Mouse (Mus musculus): ENCODE measurements around the gene Shisal1. TPM values are rescaled to one million over a fixed set of nuclear protein-coding genes. Genes with fewer than 3 reads are reported as not detected.

The Shisal1 gene
- total RNA-seq, 1 experiment = 0.58 TPM

DNA sequence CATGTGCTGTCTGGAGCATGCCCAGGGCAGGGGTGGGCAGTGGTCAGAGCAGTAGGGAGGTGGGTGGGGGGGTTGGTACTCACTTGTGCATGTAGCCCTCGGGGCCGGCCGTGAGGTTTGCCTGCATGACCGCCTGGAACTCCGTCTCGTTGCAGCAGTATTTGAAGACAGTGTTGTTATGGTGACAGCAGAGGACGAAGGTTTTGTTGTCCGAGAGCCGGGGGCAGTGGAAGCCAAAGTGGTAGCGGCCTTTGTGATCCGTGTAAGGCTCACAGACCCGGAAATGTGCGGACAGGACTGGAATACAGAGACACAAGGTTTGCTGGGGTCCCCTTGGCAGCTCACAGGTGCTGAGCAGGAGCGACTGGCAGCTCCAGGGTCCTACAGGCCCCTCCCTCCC is 29.9 kb downstream of the Shisal1 start:
- Histone ChIP-seq H3K27ac (ENCODE audit: insufficient read depth, low read depth, low read length, poor library complexity, severe bottlenecking) (no peak overlapping the region), H3K36me3 (ENCODE audit: control insufficient read depth, insufficient read depth, low read length, poor library complexity, severe bottlenecking) (no peaks in the 10 kb centered on the region), H3K4me1 (ENCODE audit: control insufficient read depth in 2 of 2, insufficient read depth in 2 of 2, low read length in 2 of 2, poor library complexity in 1 of 2) (peaks cover 3 to 16% of the 10 kb centered on the region in 2 experiments; a peak in 2 of 4 replicates), H3K4me3 (ENCODE audit: insufficient read depth in 1 of 2, low read depth in 1 of 2, low read length in 2 of 2, poor library complexity in 1 of 2, severe bottlenecking in 1 of 2) (no peak overlapping the region), H3K9ac (ENCODE audit: insufficient read depth, low read depth, low read length, poor library complexity, severe bottlenecking) (no peak overlapping the region), H3K9me3 (ENCODE audit: control insufficient read depth, insufficient read depth, low read depth, low read length) (no peaks in the 10 kb centered on the region)
- in situ Hi-C loops (cut with MboI; ENCODE audit: low sequenced_read_pairs in 2 of 2, unreplicated experiment in 2 of 2) = no loop called here
- no peak for TF ChIP-seq CHD2 (IDR thresholded peaks at IDR 0.05; ENCODE audit: low read depth, low read length)
- TF ChIP-seq HCFC1 (IDR thresholded peaks at IDR 0.05; ENCODE audit: borderline replicate concordance, insufficient read depth, low read length) = no peak
- TF ChIP-seq ZNF384 (IDR thresholded peaks at IDR 0.05; ENCODE audit: low read depth, low read length) = no peak
- no peak for TF ChIP-seq MAFK (IDR thresholded peaks at IDR 0.05; ENCODE audit: insufficient read depth, low read depth, low read length)
- no peak for TF ChIP-seq ZC3H11A (IDR thresholded peaks at IDR 0.05; ENCODE audit: borderline replicate concordance, low read depth, low read length)
- no peak for DNase-seq (ENCODE audit: low read depth, low spot score)

GRCm38 (mm10) chr15:84414040-84414848 is 32.7 kb downstream of the Shisal1 start:
- Histone ChIP-seq H3K4me1 (ENCODE audit: control insufficient read depth in 2 of 2, insufficient read depth in 2 of 2, low read length in 2 of 2, poor library complexity in 1 of 2) (peaks cover 3 to 17% of the 10 kb centered on the region in 2 experiments; a peak in 2 of 4 replicates), H3K4me3 (ENCODE audit: insufficient read depth in 1 of 2, low read depth in 1 of 2, low read length in 2 of 2, poor library complexity in 1 of 2, severe bottlenecking in 1 of 2) (no peak overlapping the region), H3K9me3 (ENCODE audit: control insufficient read depth, insufficient read depth, low read depth, low read length) (no peaks in the 10 kb centered on the region), H3K36me3 (ENCODE audit: control insufficient read depth, insufficient read depth, low read length, poor library complexity, severe bottlenecking) (no peaks in the 10 kb centered on the region), H3K9ac (ENCODE audit: insufficient read depth, low read depth, low read length, poor library complexity, severe bottlenecking) (no peak overlapping the region), H3K27ac (ENCODE audit: insufficient read depth, low read depth, low read length, poor library complexity, severe bottlenecking) (no peak overlapping the region)
- no peak for TF ChIP-seq MAFK (IDR thresholded peaks at IDR 0.05; ENCODE audit: insufficient read depth, low read depth, low read length)
- no peak for DNase-seq (ENCODE audit: low read depth, low spot score)
- in situ Hi-C loops (cut with MboI; ENCODE audit: low sequenced_read_pairs in 2 of 2, unreplicated experiment in 2 of 2) = no loop called here

DNA sequence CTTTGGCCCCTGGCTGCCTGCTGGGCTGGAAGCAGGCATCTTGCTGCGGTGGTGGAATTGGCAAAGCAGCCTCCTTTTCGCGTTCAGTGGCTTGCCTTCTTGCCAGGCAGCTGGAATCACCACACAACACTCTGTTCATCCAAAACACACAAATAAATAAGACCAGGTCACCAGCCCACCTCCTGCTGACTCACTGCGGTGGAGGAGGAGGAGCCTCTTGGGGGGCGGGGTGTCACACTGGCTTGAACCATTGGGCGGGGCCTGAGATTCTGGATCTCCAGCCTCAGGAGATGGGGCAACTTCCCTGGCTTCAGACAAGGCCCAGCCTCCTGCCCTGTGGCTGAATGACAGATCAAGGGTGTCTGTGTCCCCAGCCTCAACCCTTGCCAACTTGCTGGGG is 34.5 kb downstream of the Shisal1 start:
- Histone ChIP-seq H3K9me3 (ENCODE audit: control insufficient read depth, insufficient read depth, low read depth, low read length) (no peaks in the 10 kb centered on the region), H3K9ac (ENCODE audit: insufficient read depth, low read depth, low read length, poor library complexity, severe bottlenecking) (no peak overlapping the region), H3K4me1 (ENCODE audit: control insufficient read depth in 2 of 2, insufficient read depth in 2 of 2, low read length in 2 of 2, poor library complexity in 1 of 2) (peaks cover 3 to 17% of the 10 kb centered on the region in 2 experiments; a peak in 2 of 4 replicates), H3K36me3 (ENCODE audit: control insufficient read depth, insufficient read depth, low read length, poor library complexity, severe bottlenecking) (no peaks in the 10 kb centered on the region), H3K4me3 (ENCODE audit: insufficient read depth in 1 of 2, low read depth in 1 of 2, low read length in 2 of 2, poor library complexity in 1 of 2, severe bottlenecking in 1 of 2) (no peak overlapping the region), H3K27ac (ENCODE audit: insufficient read depth, low read depth, low read length, poor library complexity, severe bottlenecking) (no peak overlapping the region)
- in situ Hi-C loops (cut with MboI; ENCODE audit: low sequenced_read_pairs in 2 of 2, unreplicated experiment in 2 of 2) = no loop called here
- TF ChIP-seq MAFK (IDR thresholded peaks at IDR 0.05; ENCODE audit: insufficient read depth, low read depth, low read length) (no peak), CHD2 (IDR thresholded peaks at IDR 0.05; ENCODE audit: low read depth, low read length) (no peak), HCFC1 (IDR thresholded peaks at IDR 0.05; ENCODE audit: borderline replicate concordance, insufficient read depth, low read length) (no peak), ZNF384 (IDR thresholded peaks at IDR 0.05; ENCODE audit: low read depth, low read length) (no peak), ZC3H11A (IDR thresholded peaks at IDR 0.05; ENCODE audit: borderline replicate concordance, low read depth, low read length) (no peak)
- peak; percentile 70 for DNase-seq (ENCODE audit: low read depth, low spot score)

DNA sequence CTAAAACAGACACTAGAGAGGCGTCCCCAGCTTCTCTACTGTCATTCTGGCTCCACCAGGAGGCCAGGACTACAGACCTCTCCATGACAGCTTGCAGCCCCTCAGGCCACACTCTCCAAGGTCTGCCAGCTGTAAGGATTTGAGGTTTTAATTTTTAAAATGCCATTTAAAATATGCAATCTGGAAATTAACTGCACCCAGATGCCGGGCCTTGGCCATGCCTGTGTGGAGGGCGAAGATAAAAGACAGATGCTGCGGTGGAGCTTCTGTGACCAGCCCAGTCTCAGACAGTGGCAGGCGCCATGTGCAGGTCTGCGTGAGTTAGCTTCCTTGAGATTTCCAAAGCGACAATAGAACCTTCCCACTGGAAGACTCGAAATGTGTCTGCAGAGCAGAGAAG is 36.8 kb downstream of the Shisal1 start:
- Histone ChIP-seq H3K4me1 (ENCODE audit: control insufficient read depth in 2 of 2, insufficient read depth in 2 of 2, low read length in 2 of 2, poor library complexity in 1 of 2) (peaks cover 3 to 17% of the 10 kb centered on the region in 2 experiments; a peak in 2 of 4 replicates), H3K4me3 (ENCODE audit: insufficient read depth in 1 of 2, low read depth in 1 of 2, low read length in 2 of 2, poor library complexity in 1 of 2, severe bottlenecking in 1 of 2) (no peak overlapping the region), H3K27ac (ENCODE audit: insufficient read depth, low read depth, low read length, poor library complexity, severe bottlenecking) (no peak overlapping the region), H3K36me3 (ENCODE audit: control insufficient read depth, insufficient read depth, low read length, poor library complexity, severe bottlenecking) (no peaks in the 10 kb centered on the region), H3K9ac (ENCODE audit: insufficient read depth, low read depth, low read length, poor library complexity, severe bottlenecking) (no peak overlapping the region), H3K9me3 (ENCODE audit: control insufficient read depth, insufficient read depth, low read depth, low read length) (no peaks in the 10 kb centered on the region)
- in situ Hi-C loops (cut with MboI; ENCODE audit: low sequenced_read_pairs in 2 of 2, unreplicated experiment in 2 of 2) = no loop called here
- TF ChIP-seq ZC3H11A (IDR thresholded peaks at IDR 0.05; ENCODE audit: borderline replicate concordance, low read depth, low read length) (no peak), CHD2 (IDR thresholded peaks at IDR 0.05; ENCODE audit: low read depth, low read length) (no peak), ZNF384 (IDR thresholded peaks at IDR 0.05; ENCODE audit: low read depth, low read length) (no peak), HCFC1 (IDR thresholded peaks at IDR 0.05; ENCODE audit: borderline replicate concordance, insufficient read depth, low read length) (no peak), MAFK (IDR thresholded peaks at IDR 0.05; ENCODE audit: insufficient read depth, low read depth, low read length) (no peak)
- no peak for DNase-seq (ENCODE audit: low read depth, low spot score)
